9 mouse cellular contexts compared by ENCODE assay signal in genomic region chr8:46293741-46294151, GRCm38 (mm10). TPM values are rescaled to one million over a fixed set of nuclear protein-coding genes. Genes with fewer than 3 reads are reported as not detected.
A peak's percentile ranks its signal among the peaks of the same experiment; 100 is the strongest.
DNase-seq lines count a peak whose midpoint lies in the region; ATAC-seq and TF ChIP-seq lines count a peak whose summit lies in the region.
"Had no signal": no experiment of that assay in that cellular context is flagged by ENCODE, and none has a peak within 500 bp of the region (broad histone marks: within the 10 kb centered on the region; RNA-seq: fewer than 3 reads in every experiment).

No protein-coding gene starts in this region.

- WGBS in hindbrain, embryonic 10.5 days: under 1% methylated on average over 16 of the region's 16 CpGs
- WGBS in hindbrain, embryonic 12.5 days: 0% methylated on average over 16 of the region's 16 CpGs
- WGBS in embryonic facial prominence, embryonic 10.5 days: 1% methylated on average over 16 of the region's 16 CpGs
- WGBS in heart, embryonic 15.5 days: 1% methylated on average over 16 of the region's 16 CpGs
- WGBS in midbrain, embryonic 16.5 days: 2% methylated on average over 16 of the region's 16 CpGs
- under 1% methylated on average over 16 of the region's 16 CpGs for WGBS in stomach, postnatal 0 days

- H3K36me3 ChIP-seq in hindbrain, embryonic 10.5 days: no peaks in the 10 kb centered on the region
- no peaks in the 10 kb centered on the region for H3K36me3 ChIP-seq in hindbrain, embryonic 12.5 days
- no peaks in the 10 kb centered on the region for H3K36me3 ChIP-seq in embryonic facial prominence, embryonic 10.5 days (replicated peaks)
- no peaks in the 10 kb centered on the region for H3K36me3 ChIP-seq in heart, embryonic 15.5 days
- no peaks in the 10 kb centered on the region for H3K36me3 ChIP-seq in midbrain, embryonic 16.5 days (ENCODE audit: control insufficient read depth, insufficient read depth, low read length)
- no peaks in the 10 kb centered on the region for H3K36me3 ChIP-seq in stomach, postnatal 0 days (ENCODE audit: control insufficient read depth, insufficient read depth, low read length)

- peaks cover 100% of the 10 kb centered on the region for H3K27me3 ChIP-seq in hindbrain, embryonic 10.5 days (ENCODE audit: insufficient read depth, poor library complexity, severe bottlenecking)
- peaks cover 94% of the 10 kb centered on the region for H3K27me3 ChIP-seq in hindbrain, embryonic 12.5 days
- H3K27me3 ChIP-seq in embryonic facial prominence, embryonic 10.5 days (replicated peaks; ENCODE audit: low read depth, poor library complexity, severe bottlenecking): peaks cover 100% of the 10 kb centered on the region
- H3K27me3 ChIP-seq in heart, embryonic 15.5 days: peaks cover 90% of the 10 kb centered on the region
- H3K27me3 ChIP-seq in midbrain, embryonic 16.5 days (ENCODE audit: control insufficient read depth, insufficient read depth, low read depth, low read length): peaks cover 76% of the 10 kb centered on the region
- H3K27me3 ChIP-seq in stomach, postnatal 0 days (ENCODE audit: control insufficient read depth, insufficient read depth, low read length): peaks cover 42% of the 10 kb centered on the region

- no peak for TF ChIP-seq CTCF in stomach, postnatal 0 days (IDR thresholded peaks at IDR 0.05; ENCODE audit: low read depth)

- no peak overlapping the region for H3K4me2 ChIP-seq in hindbrain, embryonic 12.5 days (replicated peaks)
- H3K4me2 ChIP-seq in heart, embryonic 15.5 days: peak overlapping the region; percentile 39
- peak overlapping the region; percentile 50 for H3K4me2 ChIP-seq in midbrain, embryonic 16.5 days (ENCODE audit: low read length)
- H3K4me2 ChIP-seq in stomach, postnatal 0 days (replicated peaks; ENCODE audit: low read depth): no peak overlapping the region

- no peak overlapping the region for H3K27ac ChIP-seq in hindbrain, embryonic 10.5 days
- H3K27ac ChIP-seq in hindbrain, embryonic 12.5 days: no peak overlapping the region
- H3K27ac ChIP-seq in embryonic facial prominence, embryonic 10.5 days (replicated peaks): no peak overlapping the region
- no peak overlapping the region for H3K27ac ChIP-seq in heart, embryonic 15.5 days
- H3K27ac ChIP-seq in midbrain, embryonic 16.5 days (ENCODE audit: low read length): no peak overlapping the region
- no peak overlapping the region for H3K27ac ChIP-seq in stomach, postnatal 0 days (replicated peaks)

- no peaks in the 10 kb centered on the region for H3K9me3 ChIP-seq in hindbrain, embryonic 10.5 days
- no peaks in the 10 kb centered on the region for H3K9me3 ChIP-seq in hindbrain, embryonic 12.5 days (replicated peaks)
- no peaks in the 10 kb centered on the region for H3K9me3 ChIP-seq in embryonic facial prominence, embryonic 10.5 days
- H3K9me3 ChIP-seq in heart, embryonic 15.5 days (replicated peaks): no peaks in the 10 kb centered on the region
- H3K9me3 ChIP-seq in midbrain, embryonic 16.5 days (replicated peaks; ENCODE audit: control insufficient read depth, low read length, poor library complexity, severe bottlenecking): no peaks in the 10 kb centered on the region
- H3K9me3 ChIP-seq in stomach, postnatal 0 days (ENCODE audit: control insufficient read depth, low read length): no peaks in the 10 kb centered on the region

- ATAC-seq in hindbrain, embryonic 12.5 days (ENCODE audit: low FRiP score): no peak
- ATAC-seq in heart, embryonic 15.5 days (replicated peaks; ENCODE audit: insufficient number of reproducible peaks, insufficient read depth, low FRiP score, low read depth): no peak
- ATAC-seq in midbrain, embryonic 16.5 days: no peak
- ATAC-seq in stomach, postnatal 0 days (ENCODE audit: low FRiP score, low TSS enrichment): no peak

- H3K4me3 ChIP-seq in hindbrain, embryonic 10.5 days: 0 out of 2 replicates have a peak overlapping the region, but pooled peaks have one; percentile 31
- H3K4me3 ChIP-seq in hindbrain, embryonic 12.5 days: no peak overlapping the region
- peak overlapping the region; percentile 44 for H3K4me3 ChIP-seq in embryonic facial prominence, embryonic 10.5 days
- peak overlapping the region; percentile 13; the same call in 1 of the 2 replicates for H3K4me3 ChIP-seq in heart, embryonic 15.5 days
- H3K4me3 ChIP-seq in midbrain, embryonic 16.5 days (ENCODE audit: low read depth, low read length): no peak overlapping the region; the same call in 1 of the 2 replicates
- H3K4me3 ChIP-seq in stomach, postnatal 0 days (ENCODE audit: low read depth, low read length): no peak overlapping the region

- peaks cover 54% of the 10 kb centered on the region for H3K4me1 ChIP-seq in hindbrain, embryonic 10.5 days (replicated peaks)
- peaks cover 15% of the 10 kb centered on the region for H3K4me1 ChIP-seq in hindbrain, embryonic 12.5 days
- peaks cover 38% of the 10 kb centered on the region for H3K4me1 ChIP-seq in embryonic facial prominence, embryonic 10.5 days
- H3K4me1 ChIP-seq in heart, embryonic 15.5 days (replicated peaks): peaks cover 20% of the 10 kb centered on the region
- H3K4me1 ChIP-seq in midbrain, embryonic 16.5 days (ENCODE audit: control insufficient read depth, insufficient read depth, low read length): peaks cover 25% of the 10 kb centered on the region; the same call in 1 of the 2 replicates
- no peaks in the 10 kb centered on the region for H3K4me1 ChIP-seq in stomach, postnatal 0 days (replicated peaks; ENCODE audit: control insufficient read depth, insufficient read depth)

- DNase-seq in hindbrain, embryonic 10.5 days (ENCODE audit: low spot score): no peak
- peak; percentile 46 for DNase-seq in embryonic facial prominence, embryonic 10.5 days (ENCODE audit: low spot score)
- no peak for DNase-seq in stomach, postnatal 0 days (ENCODE audit: low spot score)
- no peak for DNase-seq in retina, postnatal 1 day
- no peak for DNase-seq in spleen, postnatal 14 days (ENCODE audit: low spot score in 2 of 2)
- DNase-seq: kidney, postnatal 25 days had no signal

- no peak overlapping the region for H3K9ac ChIP-seq in hindbrain, embryonic 12.5 days
- no peak overlapping the region for H3K9ac ChIP-seq in heart, embryonic 15.5 days
- no peak overlapping the region for H3K9ac ChIP-seq in midbrain, embryonic 16.5 days (ENCODE audit: low read depth, low read length)
- H3K9ac ChIP-seq in stomach, postnatal 0 days (ENCODE audit: low read length): no peak overlapping the region

- TF ChIP-seq EP300 in stomach, postnatal 0 days (optimal IDR thresholded peaks at IDR 0.05): no peak

RNA-seq across cellular contexts. Expression of gene Helt, which starts 0.7 kb away (rescaled TPM):
- polyA plus RNA-seq in hindbrain, embryonic 10.5 days (2016; fragmentation: Nextera tagmentation; extraction: Ambion mirVana): 0.27 and 0.41 TPM in 2 replicates
- 1.2 and 2.8 TPM in 2 replicates for polyA plus RNA-seq in hindbrain, embryonic 12.5 days (2016; fragmentation: Nextera tagmentation; extraction: Ambion mirVana)
- polyA plus RNA-seq in embryonic facial prominence, embryonic 10.5 days (2016; fragmentation: Nextera tagmentation; extraction: Ambion mirVana): 0.36 and 0.64 TPM in 2 replicates
- not detected in 2 replicates for polyA plus RNA-seq in heart, embryonic 15.5 days (2015; fragmentation: Nextera tagmentation; extraction: Ambion mirVana)
- polyA plus RNA-seq in midbrain, embryonic 16.5 days (2015; fragmentation: Nextera tagmentation; extraction: Ambion mirVana): 2.8 and 3.2 TPM in 2 replicates
- polyA plus RNA-seq in stomach, postnatal 0 days (2015; fragmentation: Nextera tagmentation; extraction: Ambion mirVana): not detected in 2 replicates

Comparison
In these comparisons a context has a peak if more than half of its experiments do, and no peak if none do; other contexts are left out.
1. H3K4me3 ChIP-seq: peak in hindbrain, embryonic 10.5 days (single experiment), embryonic facial prominence, embryonic 10.5 days (single experiment) and heart, embryonic 15.5 days (single experiment); none in hindbrain, embryonic 12.5 days (single experiment), midbrain, embryonic 16.5 days (single experiment) and stomach, postnatal 0 days (single experiment).
2. H3K4me2 ChIP-seq: peak in heart, embryonic 15.5 days (single experiment) and midbrain, embryonic 16.5 days (single experiment); none in hindbrain, embryonic 12.5 days (single experiment) and stomach, postnatal 0 days (single experiment).